Mouse (Mus musculus): Measurements from ENCODE around the gene Gm28635. TPM values are rescaled to one million over a fixed set of nuclear protein-coding genes. Genes with fewer than 3 reads are reported as not detected.
A peak's percentile ranks its signal among the peaks of the same experiment; 100 is the strongest.

Gene Gm28635
- total and polyA plus RNA-seq, 3 experiments, result not detected

DNA sequence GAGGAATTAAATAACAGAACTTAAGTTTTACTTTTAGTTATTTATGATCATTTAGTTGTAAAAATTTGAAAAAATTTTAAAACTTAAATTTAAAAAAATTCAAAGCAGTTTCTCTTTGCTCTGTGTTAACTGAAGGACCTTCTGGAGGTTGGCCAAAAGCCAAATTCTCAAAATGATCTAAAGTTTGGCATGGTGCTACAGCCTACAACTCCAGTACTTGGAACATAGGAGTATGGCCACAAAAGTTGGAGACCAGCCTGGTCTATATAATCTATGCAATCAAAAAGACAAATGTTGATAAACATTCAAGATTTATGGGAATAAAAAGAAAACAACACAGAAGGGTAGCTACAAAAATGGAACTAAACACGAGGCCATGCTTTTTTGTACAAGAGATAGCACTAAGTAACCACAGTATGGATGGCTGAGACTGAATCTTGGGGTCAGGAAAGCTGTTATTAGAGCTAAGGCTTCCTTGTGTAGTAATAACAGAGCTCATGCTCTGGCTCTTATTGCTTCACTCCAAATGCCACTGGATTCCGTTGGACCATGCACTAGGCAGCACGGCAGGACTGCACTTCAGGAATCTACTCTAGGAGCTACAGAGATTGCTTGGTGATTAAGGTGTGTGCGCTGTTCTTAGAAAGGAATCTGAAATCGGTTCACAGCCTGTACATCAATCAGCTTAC lies 17.3 kb upstream of the Gm28635 start:
- Histone ChIP-seq H3K36me3 (replicated peaks) (peaks cover 83% of the 10 kb centered on the region), H3K9me3 (replicated peaks) (no peaks in the 10 kb centered on the region), H3K4me3 (ENCODE audit: low read depth, low read length) (no peak overlapping the region), H3K27me3 (ENCODE audit: insufficient read depth, low read length) (no peaks in the 10 kb centered on the region), H3K4me1 (ENCODE audit: insufficient read depth, low read depth, low read length) (no peaks in the 10 kb centered on the region)
- TF ChIP-seq CTCF (IDR thresholded peaks at IDR 0.05; ENCODE audit: low read depth, low read length) (no peak), POLR2AphosphoS5 (IDR thresholded peaks at IDR 0.05; ENCODE audit: insufficient replicate concordance, low read depth, low read length) (no peak), GATA2 (IDR thresholded peaks at IDR 0.05; ENCODE audit: borderline replicate concordance, low read depth, low read length) (no peak), TAL1 (conservative IDR thresholded peaks at IDR 0.05; ENCODE audit: low read depth, low read length) (no peak), GATA1 (IDR thresholded peaks at IDR 0.05; ENCODE audit: borderline replicate concordance, low read length) (no peak)
- no peak for DNase-seq (ENCODE audit: low spot score)
- no peak for ATAC-seq (ENCODE audit: extremely low read depth, insufficient number of reproducible peaks, low FRiP score, poor library complexity, severe bottlenecking)

DNA sequence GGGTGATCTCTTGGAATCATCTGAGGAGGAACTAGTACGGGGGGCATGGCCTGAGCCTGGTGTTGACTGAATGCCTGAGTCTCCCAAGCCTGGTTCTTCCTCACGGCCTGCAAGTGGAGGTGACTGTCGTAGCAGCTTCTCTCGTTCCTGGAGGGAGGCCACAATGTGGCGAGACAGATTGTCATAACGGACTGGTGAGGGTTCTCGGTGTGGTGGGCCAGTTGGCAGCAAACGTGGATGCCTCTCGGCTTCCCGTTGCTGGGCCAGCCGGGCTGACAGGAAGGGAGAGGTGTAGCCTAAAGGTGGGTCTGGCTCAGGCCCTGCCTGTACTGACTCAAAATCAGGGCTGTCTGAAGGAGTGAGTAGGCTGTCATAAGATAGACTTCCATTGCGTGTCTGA lies 12.2 kb upstream of the Gm28635 start:
- ATAC-seq (ENCODE audit: extremely low read depth, insufficient number of reproducible peaks, low FRiP score, poor library complexity, severe bottlenecking) (no peak), DNase-seq (ENCODE audit: low spot score) (no peak)
- H3K4me3 ChIP-seq (ENCODE audit: low read depth, low read length), result 0 out of 2 replicates have a peak overlapping the region, but pooled peaks have one; percentile 6
- no peak for TF ChIP-seq CTCF (IDR thresholded peaks at IDR 0.05; ENCODE audit: low read depth, low read length)
- TF ChIP-seq GATA2 (IDR thresholded peaks at IDR 0.05; ENCODE audit: borderline replicate concordance, low read depth, low read length), result no peak
- TF ChIP-seq TAL1 (conservative IDR thresholded peaks at IDR 0.05; ENCODE audit: low read depth, low read length), result no peak
- TF ChIP-seq POLR2AphosphoS5 (IDR thresholded peaks at IDR 0.05; ENCODE audit: insufficient replicate concordance, low read depth, low read length), result no peak
- TF ChIP-seq GATA1 (IDR thresholded peaks at IDR 0.05; ENCODE audit: borderline replicate concordance, low read length), result no peak
- H3K36me3 ChIP-seq (replicated peaks), result peaks cover 91% of the 10 kb centered on the region
- no peaks in the 10 kb centered on the region for H3K27me3 ChIP-seq (ENCODE audit: insufficient read depth, low read length)
- H3K9me3 ChIP-seq (replicated peaks), result no peaks in the 10 kb centered on the region
- peaks cover 6% of the 10 kb centered on the region for H3K4me1 ChIP-seq (ENCODE audit: insufficient read depth, low read depth, low read length)

DNA sequence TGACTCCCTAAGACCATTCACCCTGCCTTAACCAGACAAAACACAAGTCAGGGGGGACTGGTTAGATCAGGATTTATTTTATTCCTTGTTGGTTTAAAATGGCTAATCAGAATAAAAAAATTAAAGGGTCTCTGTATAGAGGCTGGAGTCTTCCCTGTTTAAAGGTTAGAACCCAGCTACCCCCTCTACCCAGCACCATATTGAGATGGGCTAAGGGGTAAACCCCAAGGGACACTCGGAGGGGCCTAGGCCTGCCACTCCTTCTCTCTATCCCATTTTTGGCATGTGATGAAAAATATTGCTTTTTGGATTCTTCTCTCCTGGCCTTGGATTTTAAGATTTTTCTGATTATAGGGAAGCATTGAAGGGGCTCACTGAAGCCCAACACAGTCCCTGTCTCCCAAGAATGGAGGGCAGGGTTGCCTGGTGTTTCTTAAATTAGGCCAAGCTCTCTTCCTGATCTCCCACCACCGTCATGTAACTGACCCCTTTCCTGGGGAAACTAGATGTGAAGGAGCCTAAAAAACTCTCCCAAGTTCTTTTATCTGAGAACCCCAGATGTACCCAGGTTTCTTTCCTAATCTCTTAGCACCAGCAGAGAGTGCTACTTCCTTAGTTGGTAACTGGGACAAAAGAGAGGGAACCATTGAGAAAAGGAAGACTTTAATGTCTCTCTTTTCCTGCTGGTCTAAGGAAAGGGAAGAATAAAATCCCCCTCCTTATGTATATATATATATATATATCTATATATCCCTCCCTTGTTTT lies 10.4 kb upstream of the Gm28635 start:
- H3K27me3 ChIP-seq (ENCODE audit: insufficient read depth, low read length), result no peaks in the 10 kb centered on the region
- ATAC-seq (ENCODE audit: extremely low read depth, insufficient number of reproducible peaks, low FRiP score, poor library complexity, severe bottlenecking) (no peak), DNase-seq (ENCODE audit: low spot score) (no peak)
- H3K36me3 ChIP-seq (replicated peaks), result peaks cover 88% of the 10 kb centered on the region
- no peak overlapping the region for H3K4me3 ChIP-seq (ENCODE audit: low read depth, low read length)
- peaks cover 6% of the 10 kb centered on the region for H3K4me1 ChIP-seq (ENCODE audit: insufficient read depth, low read depth, low read length)
- no peaks in the 10 kb centered on the region for H3K9me3 ChIP-seq (replicated peaks)
- no peak for TF ChIP-seq CTCF (IDR thresholded peaks at IDR 0.05; ENCODE audit: low read depth, low read length)
- no peak for TF ChIP-seq POLR2AphosphoS5 (IDR thresholded peaks at IDR 0.05; ENCODE audit: insufficient replicate concordance, low read depth, low read length)
- TF ChIP-seq GATA2 (IDR thresholded peaks at IDR 0.05; ENCODE audit: borderline replicate concordance, low read depth, low read length), result no peak
- TF ChIP-seq TAL1 (conservative IDR thresholded peaks at IDR 0.05; ENCODE audit: low read depth, low read length), result no peak
- no peak for TF ChIP-seq GATA1 (IDR thresholded peaks at IDR 0.05; ENCODE audit: borderline replicate concordance, low read length)

DNA sequence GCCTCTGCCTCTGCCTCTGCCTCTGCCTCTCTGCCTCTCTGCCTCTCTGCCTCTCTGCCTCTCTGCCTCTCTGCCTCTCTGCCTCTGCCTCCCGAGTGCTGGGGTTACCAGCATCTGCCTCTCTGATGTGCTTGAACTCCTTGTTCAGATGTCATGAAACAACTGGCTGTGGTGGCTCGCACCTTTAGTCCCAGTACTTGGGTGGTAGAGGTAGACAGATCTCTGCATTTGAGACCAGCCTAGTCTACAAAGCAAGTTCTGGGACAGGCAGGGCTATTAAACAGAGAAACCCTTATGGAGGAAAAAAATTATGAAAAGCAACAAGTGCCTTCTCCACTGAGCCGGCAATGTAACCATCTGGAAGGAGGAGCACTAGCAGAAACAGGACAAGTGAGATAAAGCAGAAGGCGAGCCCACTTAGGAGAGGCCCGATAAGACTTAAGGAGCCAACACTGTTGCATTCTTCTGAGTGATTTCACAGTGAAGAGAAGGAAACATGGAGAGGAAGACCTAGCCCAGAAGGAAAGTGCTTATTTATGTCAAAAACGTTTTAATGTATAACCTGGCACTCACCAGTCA lies 4.9 kb upstream of the Gm28635 start:
- H3K4me3 ChIP-seq (ENCODE audit: low read depth, low read length), result no peak overlapping the region; the same call in 1 of the 2 replicates
- H3K9me3 ChIP-seq (replicated peaks), result no peaks in the 10 kb centered on the region
- no peak for DNase-seq (ENCODE audit: low spot score)
- peaks cover 19% of the 10 kb centered on the region for H3K4me1 ChIP-seq (ENCODE audit: insufficient read depth, low read depth, low read length)
- TF ChIP-seq TAL1 (conservative IDR thresholded peaks at IDR 0.05; ENCODE audit: low read depth, low read length), result no peak
- TF ChIP-seq GATA1 (IDR thresholded peaks at IDR 0.05; ENCODE audit: borderline replicate concordance, low read length), result no peak
- TF ChIP-seq POLR2AphosphoS5 (IDR thresholded peaks at IDR 0.05; ENCODE audit: insufficient replicate concordance, low read depth, low read length), result no peak
- ATAC-seq (ENCODE audit: extremely low read depth, insufficient number of reproducible peaks, low FRiP score, poor library complexity, severe bottlenecking), result no peak
- peaks cover 59% of the 10 kb centered on the region for H3K36me3 ChIP-seq (replicated peaks)
- H3K27me3 ChIP-seq (ENCODE audit: insufficient read depth, low read length), result no peaks in the 10 kb centered on the region

DNA sequence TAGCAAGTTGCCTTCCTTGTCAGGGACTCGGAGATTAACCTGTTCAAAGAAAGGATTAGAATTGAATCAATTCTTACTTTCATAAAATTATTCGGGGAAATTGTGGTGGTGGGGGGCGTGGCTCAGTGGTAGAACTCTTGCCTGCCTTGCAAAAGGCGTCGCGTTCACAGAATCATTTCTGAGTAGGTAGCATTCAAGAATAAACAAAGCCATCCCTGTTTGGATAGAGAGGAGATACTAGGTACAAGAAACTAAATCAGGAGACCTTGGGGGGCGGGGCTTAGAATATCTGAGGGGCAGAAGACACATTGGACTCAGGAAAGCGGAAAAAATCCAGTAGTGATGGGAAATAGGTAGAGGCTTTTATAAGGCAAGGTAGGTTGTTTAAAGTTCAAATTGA lies 1.2 kb upstream of the Gm28635 start, which contains the start of gene Tmx2:
Tmx2 (minus strand) TSS at position 125 of the 400 bp plus-strand sequence.
- peaks cover 49% of the 10 kb centered on the region for H3K36me3 ChIP-seq (replicated peaks)
- H3K4me3 ChIP-seq (ENCODE audit: low read depth, low read length), result peak within 1 kb of the TSS; percentile 98
- ATAC-seq (ENCODE audit: extremely low read depth, insufficient number of reproducible peaks, low FRiP score, poor library complexity, severe bottlenecking), result no peak
- peaks cover 37% of the 10 kb centered on the region for H3K4me1 ChIP-seq (ENCODE audit: insufficient read depth, low read depth, low read length)
- H3K27me3 ChIP-seq (ENCODE audit: insufficient read depth, low read length), result no peaks in the 10 kb centered on the region
- no peaks in the 10 kb centered on the region for H3K9me3 ChIP-seq (replicated peaks)
- DNase-seq (ENCODE audit: low spot score), result no peak
- TF ChIP-seq TAL1 (conservative IDR thresholded peaks at IDR 0.05; ENCODE audit: low read depth, low read length), result no peak
- no peak for TF ChIP-seq GATA1 (IDR thresholded peaks at IDR 0.05; ENCODE audit: borderline replicate concordance, low read length)
- TF ChIP-seq CTCF (IDR thresholded peaks at IDR 0.05; ENCODE audit: low read depth, low read length), result no peak
- no peak for TF ChIP-seq GATA2 (IDR thresholded peaks at IDR 0.05; ENCODE audit: borderline replicate concordance, low read depth, low read length)
- TF ChIP-seq POLR2AphosphoS5 (IDR thresholded peaks at IDR 0.05; ENCODE audit: insufficient replicate concordance, low read depth, low read length), result no peak

All from G1E (cell line).